Mouse (Mus musculus) brain, embryonic 14.5 days (tissue): Measurements from ENCODE around the gene Eid3.

Experiments used
- CTCF ChIP-seq: fragments of 200-500 bp; IDR thresholded peaks from 2 replicates; pipeline ENCODE4 v1.5.1; 2012; ENCODE audit warnings: inconsistent platforms, mild to moderate bottlenecking, moderate library complexity, borderline replicate concordance; ENCODE audit not compliant: insufficient read depth, insufficient read length; ENCODE audit errors: extremely low read depth
- POLR2A ChIP-seq: fragments of 200-500 bp; IDR thresholded peaks from 2 replicates; pipeline ENCODE4 v1.6.1; 2012; ENCODE audit warnings: mild to moderate bottlenecking, inconsistent platforms, borderline replicate concordance; ENCODE audit not compliant: poor library complexity, insufficient read depth, insufficient read length, severe bottlenecking; ENCODE audit errors: extremely low read depth

- TF ChIP-seq CTCF (no peak), POLR2A (peak; percentile 53; the same call in 1 of the 2 replicates)
Measured at GRCm38 (mm10) chr10:82858691-82859532, 7.5 kb upstream of the Eid3 start.
